Mouse (Mus musculus): Measurements from ENCODE around the gene Pex10.
A peak's percentile ranks its signal among the peaks of the same experiment; 100 is the strongest.

Gene Pex10

GRCm38 (mm10) chr4:155066834-155067522, at the start of gene Pex10:
TSS of gene Pex10 (plus strand) at chr4:155067016.
- peak; percentile 92 for DNase-seq (ENCODE audit: low read depth, low spot score)

- no peak for DNase-seq (ENCODE audit: low read depth, low spot score)
Observed at GRCm38 (mm10) chr4:155017253-155017878, 49.5 kb upstream of the Pex10 start.

DNA sequence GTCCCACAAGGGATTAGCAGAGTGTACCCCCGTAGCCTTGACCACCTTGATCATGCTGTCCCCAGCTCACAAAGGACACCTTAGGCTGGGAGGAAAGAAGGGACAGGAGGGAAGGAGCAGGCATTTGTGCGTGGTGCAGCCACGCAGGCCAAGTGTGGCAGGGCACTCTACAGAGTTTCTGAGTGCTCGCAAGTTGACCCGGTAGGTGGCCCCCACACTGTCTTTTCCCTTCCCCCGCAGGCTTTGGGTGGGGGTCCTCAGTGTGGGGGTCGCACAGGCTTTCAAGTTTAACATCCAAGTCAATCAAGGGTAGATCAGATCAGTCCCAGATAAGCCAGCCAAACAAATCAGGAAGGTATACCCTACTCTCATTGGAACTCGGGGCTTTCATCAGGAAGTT, 48.8 kb upstream of the Pex10 start:
- DNase-seq (ENCODE audit: low read depth, low spot score) = no peak

DNA sequence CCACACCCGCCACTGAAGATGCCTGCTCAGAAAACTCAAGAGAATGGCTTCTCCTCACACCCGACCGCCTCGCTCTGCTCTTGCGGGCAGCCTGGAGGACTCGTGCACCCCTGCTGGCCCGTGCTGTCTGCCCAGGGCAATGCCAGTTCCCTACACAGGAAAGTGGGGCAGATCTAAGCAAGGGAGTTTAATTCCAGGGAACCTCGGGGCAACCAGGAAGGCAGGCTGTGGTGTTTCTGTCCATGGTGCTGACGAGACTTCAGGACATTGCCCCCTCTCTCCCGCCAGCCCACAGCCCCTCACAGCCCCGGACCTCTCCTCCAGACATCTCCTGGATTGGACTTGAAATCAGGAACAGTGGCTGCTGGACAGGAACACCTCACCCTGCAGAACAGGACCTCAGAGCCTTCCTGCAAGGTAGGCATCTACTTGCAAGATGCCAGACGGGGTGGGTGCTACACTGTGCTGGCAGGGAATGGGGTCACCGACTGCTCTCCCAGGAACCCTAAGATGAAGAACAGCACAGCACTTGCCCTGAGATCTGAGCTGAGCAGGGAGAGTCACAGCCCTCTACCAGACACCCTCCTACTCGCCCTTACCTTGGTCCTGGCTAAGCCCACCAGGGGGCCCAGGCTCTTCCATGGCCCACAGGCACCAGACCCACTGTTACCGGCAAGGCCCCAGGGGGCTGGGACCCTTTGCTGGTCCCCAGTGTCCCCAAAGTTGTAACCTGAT, 48.0 kb upstream of the Pex10 start:
- DNase-seq (ENCODE audit: low read depth, low spot score) = peak; percentile 44

DNA sequence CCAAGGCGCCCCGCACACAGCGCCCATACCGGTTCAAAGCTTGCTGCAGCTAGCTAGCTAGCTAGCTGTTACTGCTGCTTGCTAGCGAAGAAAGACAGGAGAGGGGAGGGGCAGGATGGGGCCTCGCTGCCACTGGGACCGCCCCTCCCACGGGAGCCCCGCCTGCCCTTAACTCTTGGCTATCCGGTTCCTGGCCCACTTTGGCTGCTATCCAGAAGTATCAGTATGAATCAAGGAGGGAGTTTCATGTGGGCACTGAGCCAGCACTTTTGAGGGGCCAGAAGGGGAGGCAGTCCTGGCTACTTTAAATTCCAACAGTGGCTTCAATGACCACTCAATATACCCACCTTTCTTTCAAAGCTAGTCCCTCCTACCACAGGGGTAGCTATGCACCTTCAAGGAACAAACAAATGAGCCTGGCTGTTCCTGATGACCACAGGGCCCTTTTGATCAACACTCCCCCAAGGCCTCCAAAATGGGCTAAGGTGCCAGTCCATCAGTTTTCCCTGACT, 47.4 kb upstream of the Pex10 start:
- no peak for DNase-seq (ENCODE audit: low read depth, low spot score)

DNA sequence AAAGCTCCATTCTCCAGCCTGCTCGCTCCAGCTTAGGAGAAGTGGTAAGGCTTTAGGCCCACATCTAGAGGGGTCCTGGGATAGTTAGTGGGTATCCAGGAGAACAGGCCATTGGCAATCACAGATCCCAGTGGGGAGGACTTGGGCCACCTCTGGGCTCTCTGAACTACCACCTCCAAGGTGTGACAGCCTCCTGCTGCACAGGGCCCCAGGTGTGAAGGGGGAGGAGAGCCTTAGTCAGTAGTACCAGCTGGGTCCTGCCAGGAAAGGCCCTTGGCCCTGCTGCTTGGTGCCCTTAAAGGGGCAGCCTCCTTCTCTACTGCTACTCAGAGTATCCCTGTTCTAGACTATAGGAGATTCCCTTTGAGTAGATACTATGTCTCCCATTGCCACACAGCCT, 46.7 kb upstream of the Pex10 start:
- DNase-seq (ENCODE audit: low read depth, low spot score) = no peak

DNA sequence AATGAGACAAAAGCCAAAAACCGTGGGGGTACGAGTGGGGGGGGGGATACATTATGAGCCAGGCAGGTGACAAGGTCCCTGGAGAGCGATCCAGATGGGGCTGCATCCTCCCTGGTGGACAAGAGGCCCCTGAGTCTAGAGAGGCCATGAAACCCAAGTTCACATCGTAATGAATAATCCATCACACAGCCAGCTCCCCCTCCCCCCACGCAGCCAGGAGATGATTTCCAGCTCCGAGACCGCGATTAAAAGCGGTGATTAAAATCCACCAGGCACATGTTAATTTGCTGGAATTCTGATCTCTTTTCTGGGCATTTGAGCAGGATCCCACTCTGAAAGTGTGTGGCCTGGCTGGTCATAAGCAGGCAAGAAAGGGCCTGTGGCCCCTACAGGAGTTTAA, 46.0 kb upstream of the Pex10 start:
- DNase-seq (ENCODE audit: low read depth, low spot score) = no peak

DNA sequence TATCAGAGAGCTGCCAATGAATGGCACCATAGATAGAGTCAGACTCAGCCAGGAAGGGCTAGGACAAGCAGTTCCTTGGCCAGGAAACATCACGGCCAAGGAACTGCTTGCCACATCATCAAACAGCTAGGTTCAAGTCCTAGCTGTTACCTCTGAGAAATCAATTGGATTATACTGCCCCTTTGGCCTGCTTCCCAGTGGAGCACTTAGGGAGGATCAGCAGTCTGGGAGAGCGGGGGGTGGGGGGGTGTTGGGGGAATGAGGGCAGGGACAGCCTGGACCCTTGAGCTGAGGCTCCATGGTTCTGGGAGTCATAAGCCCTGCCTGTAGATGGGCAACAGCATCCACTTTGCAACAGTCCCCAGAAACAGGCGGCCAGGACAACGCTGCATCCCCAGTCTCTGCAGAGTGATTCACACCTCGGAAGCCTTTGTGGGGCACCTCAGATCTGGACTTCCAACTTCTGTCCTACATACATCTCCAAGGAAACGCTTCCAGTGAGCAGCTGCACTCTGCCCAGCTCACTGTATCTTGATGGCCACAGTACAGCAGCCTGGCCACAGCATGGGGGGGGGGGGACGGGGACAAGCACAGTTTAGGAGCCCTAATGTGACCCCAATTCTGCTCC, 44.5 kb upstream of the Pex10 start:
- no peak for DNase-seq (ENCODE audit: low read depth, low spot score)

DNA sequence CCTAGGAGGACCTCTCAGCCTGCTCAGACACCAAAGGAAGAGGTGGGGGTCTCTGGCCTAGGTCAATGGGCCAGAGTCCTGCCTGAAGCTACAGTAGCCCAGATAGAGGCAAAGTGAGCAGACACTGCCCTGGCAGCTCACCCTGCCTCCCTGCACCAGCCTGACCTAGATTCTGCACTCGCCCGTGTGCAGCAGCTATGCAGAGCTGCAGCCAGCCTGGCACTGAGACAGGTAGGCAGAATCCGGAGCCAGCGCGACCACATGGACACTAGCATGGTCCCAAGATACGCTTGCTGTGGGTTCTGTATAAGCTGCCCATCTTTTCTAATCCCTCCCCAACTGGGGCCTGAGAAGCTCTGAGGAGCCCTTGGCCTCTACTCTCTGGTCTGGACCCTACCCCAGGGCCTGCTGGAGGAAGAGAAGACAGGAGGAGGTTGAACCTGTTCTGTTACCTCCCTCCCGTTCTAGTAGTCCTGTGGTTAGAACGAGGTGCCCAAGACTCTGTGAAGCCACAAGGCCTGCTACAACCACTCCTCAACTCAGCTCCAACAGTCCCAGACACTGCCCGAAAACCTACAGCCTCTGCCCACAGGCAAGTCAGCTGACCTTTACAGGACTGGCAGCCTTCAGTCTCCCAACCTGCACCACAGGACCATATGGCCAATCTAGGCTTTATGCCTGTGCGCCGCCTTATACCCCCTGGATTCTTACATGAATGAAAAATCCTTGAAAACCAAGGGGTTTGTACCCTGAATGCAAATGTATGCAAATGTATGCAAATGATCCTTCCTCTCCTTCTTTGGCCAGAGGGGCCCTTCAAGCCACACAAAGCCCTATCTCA, 42.4 kb upstream of the Pex10 start:
- no peak for DNase-seq (ENCODE audit: low read depth, low spot score)

- DNase-seq (ENCODE audit: low read depth, low spot score) = no peak
Observed at GRCm38 (mm10) chr4:155033115-155033514, 33.7 kb upstream of the Pex10 start.

GRCm38 (mm10) chr4:155034202-155034601, 32.6 kb upstream of the Pex10 start:
- DNase-seq (ENCODE audit: low read depth, low spot score) = no peak

- no peak for DNase-seq (ENCODE audit: low read depth, low spot score)
Observed at GRCm38 (mm10) chr4:155034787-155035186, 32.0 kb upstream of the Pex10 start.

- no peak for DNase-seq (ENCODE audit: low read depth, low spot score)
Observed at GRCm38 (mm10) chr4:155040197-155040596, 26.6 kb upstream of the Pex10 start.

- DNase-seq (ENCODE audit: low read depth, low spot score) = no peak
Observed at GRCm38 (mm10) chr4:155040696-155041095, 26.1 kb upstream of the Pex10 start.

- DNase-seq (ENCODE audit: low read depth, low spot score) = no peak
Observed at GRCm38 (mm10) chr4:155042606-155043288, 24.1 kb upstream of the Pex10 start.

DNA sequence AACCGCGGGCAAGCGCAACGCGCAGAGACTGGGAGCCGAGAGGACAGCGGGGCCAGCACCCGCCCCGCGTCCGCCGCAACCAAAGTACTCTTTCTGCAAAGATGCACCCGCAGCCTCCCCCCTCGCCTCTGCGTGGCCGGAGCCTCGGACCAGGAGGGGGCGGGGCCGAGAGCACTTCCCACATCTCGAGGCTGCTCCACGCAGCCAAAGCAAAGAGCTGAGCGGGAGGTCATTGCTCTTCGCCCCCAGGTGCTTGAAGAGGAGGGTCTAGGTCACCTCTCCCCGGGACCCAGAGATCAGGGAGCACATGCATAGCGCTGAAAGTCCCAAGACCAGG, 23.6 kb upstream of the Pex10 start:
- no peak for DNase-seq (ENCODE audit: low read depth, low spot score)

DNA sequence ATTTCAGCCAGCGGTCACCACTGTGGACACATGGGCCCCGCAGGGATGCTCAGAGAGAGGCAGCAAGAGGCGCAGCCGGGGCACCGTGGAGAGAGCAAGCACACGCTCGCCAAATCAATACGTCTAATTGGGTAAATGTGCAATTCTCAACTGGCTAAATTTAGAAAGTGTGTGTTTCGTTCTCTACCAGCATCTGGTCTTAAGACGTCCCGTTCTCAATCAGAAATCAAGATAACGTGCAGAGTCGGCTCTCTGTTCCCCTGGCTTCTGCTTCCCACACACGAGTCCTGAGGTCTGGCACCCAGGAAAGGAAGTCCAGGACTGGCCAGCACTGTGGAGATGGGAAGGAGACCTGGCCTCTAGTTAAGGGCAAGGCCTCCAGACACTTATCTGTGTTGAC, 20.2 kb upstream of the Pex10 start:
- no peak for DNase-seq (ENCODE audit: low read depth, low spot score)

GRCm38 (mm10) chr4:155050116-155050515, 16.7 kb upstream of the Pex10 start:
- DNase-seq (ENCODE audit: low read depth, low spot score) = no peak

- DNase-seq (ENCODE audit: low read depth, low spot score) = no peak
Observed at GRCm38 (mm10) chr4:155056724-155057123, 10.1 kb upstream of the Pex10 start, which contains the start of gene Plch2. TSS of gene Plch2 (minus strand) at chr4:155056784.

GRCm38 (mm10) chr4:155058325-155058724, 8.5 kb upstream of the Pex10 start:
- DNase-seq (ENCODE audit: low read depth, low spot score) = no peak

DNA sequence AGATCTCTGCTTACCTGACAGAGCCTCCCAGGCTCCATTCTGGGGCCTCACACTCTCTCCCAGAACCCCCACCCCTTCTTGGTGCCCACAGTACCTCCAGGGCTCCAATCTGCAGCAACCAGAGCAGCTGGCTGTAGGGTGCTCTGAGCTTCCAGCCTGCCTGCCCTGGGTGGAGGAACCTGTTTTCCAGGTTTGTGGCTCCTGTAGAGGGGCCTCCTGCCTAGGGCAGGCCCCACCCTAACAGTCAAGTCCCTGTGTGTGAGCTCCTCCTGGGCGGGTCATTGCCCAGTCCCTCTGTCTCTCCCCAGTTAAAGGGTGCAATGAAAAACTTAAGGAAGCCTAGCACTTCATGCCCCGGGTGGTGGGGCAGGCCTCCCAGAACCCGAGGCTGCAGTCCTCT, 2.9 kb upstream of the Pex10 start:
- DNase-seq (ENCODE audit: low read depth, low spot score) = no peak
